Mouse (Mus musculus): Measurements from ENCODE around the gene Kmt2c. TPM values are rescaled to one million over a fixed set of nuclear protein-coding genes. Genes with fewer than 3 reads are reported as not detected.

Kmt2c gene
- total RNA-seq, 1 experiment from 2014 or later: 69.2 TPM

Other genes starting within 250 kb of the Kmt2c start
- gene Cct8l1, start 17.3 kb upstream of the Kmt2c start, total RNA-seq (2021): not detected in 2 replicates
- gene Xrcc2, start 207.0 kb upstream of the Kmt2c start, total RNA-seq (2021): 6.1 and 6.8 TPM in 2 replicates